Mouse (Mus musculus): ENCODE results near the gene Osgep. TPM values are rescaled to one million over a fixed set of nuclear protein-coding genes. Genes with fewer than 3 reads are reported as not detected.
"Not testable (repeated sequence)": the region's sequence is repeated elsewhere in the genome, so short reads cannot be mapped to it uniquely, and the experiment has no call there.

Osgep gene
- total and polyA plus RNA-seq, 2 experiments from 2014 or later = 43.7 to 64.9 TPM

GRCm38 (mm10) chr14:50969041-50969440, 44.3 kb upstream of the Osgep start:
- H3K4me2 ChIP-seq (ENCODE audit: low read depth, low read length, poor library complexity, severe bottlenecking) = no peak overlapping the region
- no peaks in the 10 kb centered on the region for H3K36me3 ChIP-seq (ENCODE audit: insufficient read depth, low read length)
- WGBS = 13% methylated on average over 1 of the region's 1 CpGs
- H3K27me3 ChIP-seq (ENCODE audit: insufficient read depth, low read length) = no peaks in the 10 kb centered on the region
- ATAC-seq (ENCODE audit: low FRiP score) = no peak
- no peaks in the 10 kb centered on the region for H3K4me1 ChIP-seq (ENCODE audit: insufficient read depth, low read length)
- H3K9ac ChIP-seq (replicated peaks; ENCODE audit: low read length, poor library complexity, severe bottlenecking) = no peak overlapping the region
- H3K27ac ChIP-seq (ENCODE audit: low read depth, low read length) = no peak overlapping the region
- no peak for TF ChIP-seq CTCF (IDR thresholded peaks at IDR 0.05)
- peak; percentile 27 for DNase-seq (ENCODE audit: low spot score)
- no peaks in the 10 kb centered on the region for H3K9me3 ChIP-seq (ENCODE audit: low read length)
- no peak overlapping the region for H3K4me3 ChIP-seq (ENCODE audit: low read depth, low read length)

- Histone ChIP-seq H3K9me3 (ENCODE audit: low read length) (no peaks in the 10 kb centered on the region), H3K27ac (ENCODE audit: low read depth, low read length) (no peak overlapping the region), H3K4me3 (ENCODE audit: low read depth, low read length) (no peak overlapping the region), H3K27me3 (ENCODE audit: insufficient read depth, low read length) (no peaks in the 10 kb centered on the region), H3K4me2 (ENCODE audit: low read depth, low read length, poor library complexity, severe bottlenecking) (no peak overlapping the region), H3K4me1 (ENCODE audit: insufficient read depth, low read length) (no peaks in the 10 kb centered on the region), H3K36me3 (ENCODE audit: insufficient read depth, low read length) (no peaks in the 10 kb centered on the region), H3K9ac (replicated peaks; ENCODE audit: low read length, poor library complexity, severe bottlenecking) (no peak overlapping the region)
- DNase-seq (ENCODE audit: low spot score) = no peak
- no peak for TF ChIP-seq CTCF (IDR thresholded peaks at IDR 0.05)
- no peak for ATAC-seq (ENCODE audit: low FRiP score)
- WGBS = 61% methylated on average over 5 of the region's 5 CpGs
Observed at GRCm38 (mm10) chr14:50968216-50968980, 43.7 kb upstream of the Osgep start.

GRCm38 (mm10) chr14:50958289-50958995, 33.7 kb upstream of the Osgep start:
- not testable (repeated sequence) for H3K4me2 ChIP-seq (ENCODE audit: low read depth, low read length, poor library complexity, severe bottlenecking); H3K9ac ChIP-seq (replicated peaks; ENCODE audit: low read length, poor library complexity, severe bottlenecking); H3K27me3 ChIP-seq (ENCODE audit: insufficient read depth, low read length); H3K4me3 ChIP-seq (ENCODE audit: low read depth, low read length); H3K4me1 ChIP-seq (ENCODE audit: insufficient read depth, low read length); H3K9me3 ChIP-seq (ENCODE audit: low read length); ATAC-seq (ENCODE audit: low FRiP score); DNase-seq (ENCODE audit: low spot score); H3K36me3 ChIP-seq (ENCODE audit: insufficient read depth, low read length); H3K27ac ChIP-seq (ENCODE audit: low read depth, low read length)
- WGBS = 88% methylated on average over 5 of the region's 5 CpGs

GRCm38 (mm10) chr14:50957146-50957545, 32.5 kb upstream of the Osgep start:
- not testable (repeated sequence) for H3K4me2 ChIP-seq (ENCODE audit: low read depth, low read length, poor library complexity, severe bottlenecking); H3K36me3 ChIP-seq (ENCODE audit: insufficient read depth, low read length); DNase-seq (ENCODE audit: low spot score); H3K4me1 ChIP-seq (ENCODE audit: insufficient read depth, low read length); H3K27me3 ChIP-seq (ENCODE audit: insufficient read depth, low read length); H3K9me3 ChIP-seq (ENCODE audit: low read length); H3K9ac ChIP-seq (replicated peaks; ENCODE audit: low read length, poor library complexity, severe bottlenecking); H3K27ac ChIP-seq (ENCODE audit: low read depth, low read length); ATAC-seq (ENCODE audit: low FRiP score); H3K4me3 ChIP-seq (ENCODE audit: low read depth, low read length)
- WGBS = 70% methylated on average over 3 of the region's 3 CpGs

- H3K27ac ChIP-seq (ENCODE audit: low read depth, low read length); H3K4me1 ChIP-seq (ENCODE audit: insufficient read depth, low read length); H3K9ac ChIP-seq (replicated peaks; ENCODE audit: low read length, poor library complexity, severe bottlenecking); H3K27me3 ChIP-seq (ENCODE audit: insufficient read depth, low read length); ATAC-seq (ENCODE audit: low FRiP score); H3K4me3 ChIP-seq (ENCODE audit: low read depth, low read length); H3K36me3 ChIP-seq (ENCODE audit: insufficient read depth, low read length); H3K9me3 ChIP-seq (ENCODE audit: low read length); DNase-seq (ENCODE audit: low spot score): not testable (repeated sequence)
- peak overlapping the region; percentile 20; the same call in 1 of the 2 replicates for H3K4me2 ChIP-seq (ENCODE audit: low read depth, low read length, poor library complexity, severe bottlenecking)
- WGBS = 77% methylated on average over 6 of the region's 6 CpGs
Observed at GRCm38 (mm10) chr14:50956724-50957123, 32.0 kb upstream of the Osgep start.

GRCm38 (mm10) chr14:50955942-50956508, 31.3 kb upstream of the Osgep start, which contains the start of gene Pnp2:
TSS of gene Pnp2 (plus strand) at chr14:50955992.
- 9% methylated on average over 18 of the region's 19 CpGs for WGBS
- H3K4me1 ChIP-seq (ENCODE audit: insufficient read depth, low read length); H3K4me3 ChIP-seq (ENCODE audit: low read depth, low read length); H3K9ac ChIP-seq (replicated peaks; ENCODE audit: low read length, poor library complexity, severe bottlenecking); H3K9me3 ChIP-seq (ENCODE audit: low read length); H3K27me3 ChIP-seq (ENCODE audit: insufficient read depth, low read length); H3K27ac ChIP-seq (ENCODE audit: low read depth, low read length); H3K36me3 ChIP-seq (ENCODE audit: insufficient read depth, low read length): not testable (repeated sequence)
- ATAC-seq (ENCODE audit: low FRiP score) (peak; percentile 87), DNase-seq (ENCODE audit: low spot score) (peak; percentile 27)
- peak; percentile 20 for TF ChIP-seq CTCF (IDR thresholded peaks at IDR 0.05)
- peak within 1 kb of the TSS; percentile 20; the same call in 1 of the 2 replicates for H3K4me2 ChIP-seq (ENCODE audit: low read depth, low read length, poor library complexity, severe bottlenecking)

All from midbrain, postnatal 0 days (tissue).